Mouse (Mus musculus) megakaryocyte, embryonic 14.5 days (primary cell): ENCODE data around the gene Iqca.

Experiments used
- FLI1 ChIP-seq: IDR thresholded peaks from 2 replicates; pipeline ENCODE4 v1.6.1; 2012; ENCODE audit warnings: low read length, inconsistent platforms, mixed read lengths
- GATA1 ChIP-seq: IDR thresholded peaks from 3 replicates; pipeline ENCODE4 v1.6.1; 2012; ENCODE audit warnings: mixed read lengths, low read length, inconsistent platforms, borderline replicate concordance

DNA sequence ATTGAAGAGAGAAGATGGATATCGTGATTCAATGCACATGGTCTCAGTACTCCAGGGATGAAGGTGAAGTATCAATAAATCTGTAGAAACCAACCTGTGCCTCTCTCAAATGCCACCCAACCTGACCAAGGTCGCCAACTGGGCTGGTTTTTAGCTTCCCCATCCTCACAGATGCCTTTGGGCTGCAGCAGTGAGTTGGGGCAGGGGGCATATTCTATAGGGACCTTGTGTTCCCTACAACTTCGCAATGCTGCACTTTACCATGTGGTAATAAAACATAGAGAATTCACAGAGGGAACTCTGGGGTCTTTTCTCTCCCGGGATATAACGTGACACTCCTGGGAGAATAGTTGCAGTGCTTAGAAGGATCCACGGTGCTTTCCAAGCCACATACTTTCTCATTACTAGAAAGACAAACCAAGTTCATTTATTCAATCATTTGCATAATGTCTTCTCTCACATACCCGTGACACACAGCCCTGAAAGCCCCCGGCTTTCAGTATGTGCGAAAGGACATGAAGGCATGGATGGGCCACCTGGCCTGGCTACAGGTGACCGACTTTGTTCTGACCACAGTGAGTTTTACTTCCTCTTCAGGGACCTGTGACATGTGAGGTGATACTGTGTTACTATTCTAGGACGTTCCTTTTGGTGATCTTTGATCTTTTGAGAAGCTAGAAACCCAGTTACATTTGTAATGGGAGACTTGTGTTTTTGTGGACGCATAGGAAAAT lies 27.9 kb upstream of the Iqca start:
- TF ChIP-seq FLI1 (no peak), GATA1 (no peak)
